Mouse (Mus musculus) gastrocnemius, adult 8-10 months (tissue): ENCODE results near the gene Mfsd2a. TPM values are rescaled to one million over a fixed set of nuclear protein-coding genes. Genes with fewer than 3 reads are reported as not detected.

Experiments
- DNase-seq, 2 experiments: peaks; one replicate each; pipeline ENCODE4 v3.0.0; 2022; ENCODE audit warnings: low spot score in 2 of 2
- total RNA-seq, 4 experiments: library from RNA; stranded (reverse); gene quantifications; 2 replicates each; pipeline ENCODE4 v1.2.4; 2022

Mfsd2a gene
- total RNA-seq, 4 experiments from 2014 or later, result not detected

DNA sequence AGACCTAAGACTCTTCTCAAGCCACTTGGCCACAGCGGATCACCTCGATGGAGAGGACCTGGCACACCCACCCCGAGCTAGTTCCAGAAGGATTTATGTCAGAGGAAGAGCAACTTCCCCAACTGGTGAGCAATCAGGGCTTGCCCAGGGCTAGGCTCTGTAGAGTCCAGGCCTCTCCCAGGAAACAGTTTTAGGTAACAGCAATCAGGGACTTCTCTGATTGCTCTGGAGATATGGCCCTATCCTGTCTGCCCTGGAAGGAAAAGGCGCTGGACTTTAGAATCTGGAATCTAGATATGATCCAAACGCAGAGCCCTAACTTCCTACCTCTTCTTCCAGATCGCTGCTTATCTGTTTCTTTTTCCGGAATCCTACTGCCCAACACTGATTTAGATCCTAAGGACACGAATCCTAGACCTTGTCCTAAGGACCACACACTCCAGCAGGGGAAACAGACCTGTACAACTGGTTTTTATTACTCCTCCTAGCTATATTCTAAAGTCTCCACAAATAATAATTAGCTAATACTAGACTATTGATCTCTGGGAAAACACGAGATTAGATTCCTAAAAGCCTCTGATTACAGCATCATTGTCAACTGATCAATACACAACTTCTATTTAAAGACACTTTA is 25.4 kb downstream of the Mfsd2a start:
- no peak for DNase-seq

DNA sequence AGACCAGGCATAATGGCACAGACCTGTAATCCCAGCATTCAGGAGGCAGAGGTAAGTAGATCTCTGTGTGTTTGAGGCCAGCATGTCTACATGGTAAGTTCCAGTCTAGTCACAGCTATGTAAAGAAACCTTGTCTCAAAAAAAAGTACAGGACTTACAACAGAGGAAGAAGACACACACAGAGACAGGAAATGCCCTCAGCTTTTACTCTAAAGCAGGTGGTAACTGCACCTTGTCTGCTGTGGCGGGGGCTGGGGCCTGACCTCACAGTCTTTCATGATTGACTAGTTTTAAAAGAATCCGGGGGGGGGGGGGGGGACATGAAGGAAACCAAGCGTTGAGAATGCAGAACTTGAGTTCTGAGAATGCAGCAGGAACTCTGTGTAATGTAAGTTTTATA is 27.1 kb downstream of the Mfsd2a start:
- no peak for DNase-seq

DNA sequence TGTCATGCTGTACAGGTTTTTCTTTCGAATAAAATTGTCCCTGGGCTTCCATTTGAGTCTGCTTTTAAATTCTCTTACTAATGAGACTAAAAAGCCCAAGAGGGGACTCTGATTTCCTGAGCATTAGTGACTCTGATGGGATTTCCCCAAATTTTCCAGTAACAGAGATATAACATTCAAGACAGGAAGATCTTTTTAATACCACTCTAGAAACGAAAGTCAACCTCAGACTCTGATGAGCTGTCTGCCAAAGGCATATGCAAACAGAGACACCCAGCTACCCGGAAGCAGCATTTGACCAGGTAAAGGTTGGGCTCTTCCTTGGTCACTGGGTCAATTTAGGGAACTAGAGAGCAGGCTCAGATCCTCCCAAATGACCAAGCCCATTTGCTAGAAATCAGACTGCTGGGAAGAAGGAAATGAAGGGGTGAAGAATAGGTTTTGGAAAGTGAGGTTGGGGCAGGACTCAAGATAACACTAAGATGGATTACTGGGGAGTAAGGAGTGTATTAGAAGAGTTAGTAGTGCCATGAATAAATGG is 27.9 kb downstream of the Mfsd2a start:
- no peak for DNase-seq

DNA sequence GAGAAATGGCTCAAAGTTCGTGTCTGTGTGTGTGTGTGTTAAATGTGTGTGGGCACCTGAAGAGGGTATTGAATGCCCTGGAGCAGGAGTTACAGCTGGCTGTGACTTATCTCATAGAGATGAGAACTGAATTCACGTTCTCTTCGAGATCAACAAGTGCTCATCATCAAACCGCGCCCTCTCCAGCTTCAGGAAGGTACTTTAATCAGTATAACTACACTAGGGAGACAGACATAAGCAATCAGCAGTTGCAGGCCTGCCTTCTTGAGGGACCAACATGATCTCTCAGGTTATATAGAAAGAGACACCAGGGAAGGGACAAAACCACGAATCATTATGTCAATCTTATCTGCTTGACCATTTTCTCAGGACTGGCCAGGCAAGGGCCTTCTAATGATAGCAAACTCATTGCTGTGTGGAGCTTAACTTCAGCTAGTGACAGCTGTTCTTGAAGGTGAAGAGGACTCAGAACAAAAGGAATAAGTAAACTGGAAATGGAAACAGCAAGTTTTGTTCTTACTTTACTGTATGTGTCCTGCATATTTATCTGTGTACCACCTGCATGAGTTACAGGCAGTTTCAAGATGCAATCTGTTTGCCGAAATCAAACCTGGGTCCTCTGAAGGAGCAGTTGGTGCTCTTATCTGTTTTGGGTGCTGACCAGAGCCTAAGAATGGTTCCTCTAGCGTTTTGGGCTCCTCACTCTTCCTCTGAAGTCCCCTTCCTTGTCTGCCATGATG is 28.6 kb downstream of the Mfsd2a start:
- DNase-seq, result no peak

DNA sequence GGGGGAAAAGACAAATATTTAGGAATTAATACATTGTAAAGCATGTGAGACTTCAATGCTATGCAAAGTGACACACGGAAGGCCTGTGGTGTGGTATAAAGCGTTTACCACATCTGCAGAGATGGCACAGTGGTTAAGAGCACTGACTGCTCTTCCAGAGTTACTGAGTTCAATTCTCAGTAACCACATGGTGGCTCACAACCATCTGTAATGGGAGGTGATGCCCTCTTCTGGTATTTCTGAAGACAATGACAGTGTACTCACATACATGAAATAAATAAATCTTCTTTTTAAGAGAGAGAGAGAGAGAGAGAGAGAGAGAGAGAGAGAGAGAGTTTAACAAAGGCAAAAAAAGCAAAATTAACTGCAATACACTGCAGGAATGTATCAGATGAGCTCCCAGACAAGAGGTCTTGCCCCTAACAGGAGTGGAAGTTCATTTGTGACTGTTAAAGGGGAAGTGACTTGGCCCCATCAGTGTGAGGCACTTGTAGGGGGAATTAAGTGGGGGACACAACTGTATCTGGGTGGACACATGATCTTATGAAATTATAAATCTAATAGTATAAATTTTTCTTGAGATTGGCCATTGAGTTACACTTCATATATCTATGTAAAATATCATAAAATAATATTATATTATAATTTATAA is 29.9 kb downstream of the Mfsd2a start:
- DNase-seq, result no peak

DNA sequence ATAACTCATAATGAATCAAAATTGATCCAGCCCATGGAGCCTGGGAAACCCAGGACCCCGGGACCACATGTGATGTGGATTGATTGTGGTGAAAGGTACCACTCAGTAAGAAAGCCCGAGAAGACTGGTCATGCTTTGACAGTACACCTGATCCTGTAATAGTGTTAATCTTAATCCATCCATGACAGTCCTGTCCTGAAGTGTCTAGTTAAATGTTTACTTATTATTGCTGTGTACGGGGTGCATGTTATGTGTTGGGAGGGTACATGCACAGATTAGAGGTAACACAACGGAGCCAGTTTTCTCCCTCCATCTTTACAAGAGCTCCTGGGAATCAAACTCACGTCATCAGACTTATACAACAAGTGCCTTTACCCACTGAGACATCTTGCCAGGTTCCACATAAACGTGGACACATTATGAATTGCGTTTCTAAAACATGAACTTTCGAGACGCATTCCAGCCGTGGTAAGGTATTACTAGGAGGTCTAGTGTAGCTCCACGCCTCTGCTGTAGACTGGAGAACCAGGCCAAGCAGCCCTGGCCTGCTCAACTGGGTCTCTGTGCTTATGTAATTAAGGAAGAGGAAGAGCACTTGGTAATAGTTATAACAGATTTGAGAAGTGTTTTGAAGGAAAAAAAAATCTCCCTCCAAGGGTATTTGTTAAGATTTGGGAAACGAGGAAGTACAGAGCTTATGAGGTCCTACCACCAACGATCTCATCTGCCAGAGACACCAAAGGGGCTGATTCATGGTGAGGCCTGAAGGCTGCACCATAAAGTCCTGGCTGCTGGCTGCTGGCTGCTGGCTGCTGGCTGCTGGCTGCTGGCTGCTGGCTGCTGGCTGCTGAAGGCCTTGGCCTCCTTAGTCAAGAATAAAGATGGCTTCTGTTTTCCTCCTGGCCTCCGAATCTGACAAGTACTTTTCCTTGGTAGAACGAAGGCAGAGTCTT is 37.3 kb downstream of the Mfsd2a start:
- DNase-seq, result peak in 1 of 2 experiments; percentile 28

DNA sequence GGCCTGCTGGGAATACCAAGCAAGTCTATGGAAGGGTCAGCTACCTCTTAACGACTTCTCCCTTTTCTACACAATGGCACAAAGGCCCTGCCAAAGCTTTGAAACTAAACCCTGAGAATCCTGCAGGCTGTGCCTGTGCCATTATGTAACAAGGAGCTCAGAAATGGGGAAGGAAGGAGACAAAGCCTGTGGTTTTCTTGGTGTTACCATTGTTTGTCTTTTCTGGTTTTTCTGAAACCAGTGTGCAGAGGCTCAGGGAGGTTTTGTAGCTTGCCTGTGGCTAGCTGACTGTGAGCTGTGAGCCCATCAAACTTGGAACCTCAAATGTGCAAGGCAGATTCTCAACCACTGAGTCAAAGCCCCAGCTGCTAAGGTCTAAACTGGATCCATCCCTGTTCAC is 38.1 kb downstream of the Mfsd2a start:
- no peak for DNase-seq

DNA sequence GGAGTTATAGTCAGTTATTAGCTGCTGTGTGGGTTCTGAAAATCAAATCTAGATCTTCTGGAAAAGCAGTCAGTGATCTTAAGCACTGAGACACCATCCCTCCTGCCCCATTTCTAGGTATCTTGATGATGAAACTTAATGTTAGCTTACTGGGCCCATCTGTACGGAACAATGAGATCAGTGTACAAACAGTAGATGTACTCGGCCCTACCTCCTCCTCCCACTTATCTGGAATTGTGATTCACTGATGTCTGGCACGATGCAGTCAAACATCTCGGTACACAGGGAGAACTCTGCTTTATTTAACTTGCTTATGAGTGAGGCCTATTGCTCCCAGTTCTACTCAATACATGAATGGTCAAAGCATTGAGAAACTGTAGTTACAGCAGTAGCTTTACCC is 45.0 kb downstream of the Mfsd2a start:
- no peak for DNase-seq

DNA sequence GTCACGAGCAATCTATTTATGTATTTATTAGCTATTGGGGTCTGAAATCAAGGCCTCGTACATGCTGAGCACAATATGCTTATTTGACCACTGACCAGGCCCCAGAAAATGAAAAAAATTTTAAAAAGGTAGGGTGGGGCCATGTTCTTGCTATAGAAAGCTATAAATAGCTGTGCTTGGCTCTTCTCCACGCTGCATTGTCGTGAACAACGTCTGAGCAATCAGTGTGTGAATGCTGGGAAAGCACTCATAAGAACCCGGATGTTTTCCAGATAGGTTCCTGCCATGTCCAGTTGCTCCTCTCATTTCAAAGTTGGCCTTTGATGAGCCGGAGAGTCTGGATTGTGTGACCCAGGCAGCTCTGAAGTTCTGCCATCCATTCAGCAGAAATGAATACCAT is 46.8 kb downstream of the Mfsd2a start:
- no peak for DNase-seq

DNA sequence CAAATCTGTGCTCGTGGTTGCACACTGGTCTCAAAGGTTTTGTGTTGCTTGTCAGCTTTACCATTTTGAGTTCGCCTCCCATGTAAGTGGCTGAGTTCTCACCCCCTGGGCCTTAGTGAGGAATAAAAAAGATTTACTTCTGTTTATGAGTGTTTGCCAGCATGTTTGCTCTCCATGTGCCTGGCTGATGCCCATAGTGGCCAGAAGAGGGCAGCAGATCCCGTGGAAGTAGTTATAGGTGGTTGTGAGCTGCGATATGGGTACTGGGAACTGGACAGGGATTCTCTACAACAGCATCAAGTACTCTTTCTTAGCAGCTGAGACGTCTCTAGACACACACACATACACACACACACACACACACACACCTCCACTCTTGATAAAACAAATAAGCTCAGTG is 48.4 kb downstream of the Mfsd2a start:
- no peak for DNase-seq

DNA sequence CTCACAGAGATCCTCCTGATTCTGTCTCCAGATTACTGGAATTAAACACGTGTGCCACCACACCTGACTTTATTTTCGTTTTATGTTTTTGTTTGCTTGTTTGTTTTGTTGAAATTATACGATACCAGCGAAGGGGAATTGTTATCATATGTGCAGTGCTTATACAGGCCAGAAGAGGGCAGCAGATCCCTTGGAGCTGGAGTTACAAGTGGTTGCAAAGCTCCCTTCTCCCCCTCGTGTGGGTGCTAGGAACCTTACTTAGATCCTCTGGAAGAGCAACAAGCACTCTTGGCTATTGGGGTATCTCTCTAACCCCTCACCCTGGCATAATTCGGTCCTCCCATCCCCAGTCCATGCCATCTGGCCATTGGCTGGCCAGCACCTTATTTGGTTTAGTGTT is 50.4 kb downstream of the Mfsd2a start:
- DNase-seq, result no peak

DNA sequence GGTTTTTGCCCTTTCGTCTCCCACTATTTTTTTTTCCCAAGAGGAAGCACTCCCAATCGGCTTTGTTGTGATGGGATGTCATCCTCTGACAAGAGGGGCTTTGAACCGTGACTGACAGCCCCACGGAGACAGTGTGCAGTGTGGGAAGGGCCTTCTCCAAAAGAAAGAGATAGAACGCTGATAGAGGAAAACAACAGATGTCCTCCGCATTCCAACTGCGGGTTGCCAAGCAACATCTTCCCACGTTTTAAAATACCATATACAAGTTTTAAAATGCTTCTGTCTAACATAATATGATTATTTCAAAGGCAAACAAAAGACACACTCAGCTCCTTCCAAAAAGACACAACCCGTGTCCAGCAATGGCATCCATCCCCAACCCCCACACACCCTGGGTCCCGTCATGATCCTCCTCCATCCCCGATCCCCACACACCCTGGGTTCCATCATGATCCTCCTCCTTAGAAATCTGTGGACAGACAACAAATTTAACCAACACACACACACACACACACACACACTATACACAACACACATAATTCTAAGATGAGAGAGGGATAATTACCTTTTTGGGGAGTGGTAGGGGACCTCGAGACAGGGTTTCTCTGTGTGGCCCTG is 51.3 kb downstream of the Mfsd2a start:
- DNase-seq, result no peak

DNA sequence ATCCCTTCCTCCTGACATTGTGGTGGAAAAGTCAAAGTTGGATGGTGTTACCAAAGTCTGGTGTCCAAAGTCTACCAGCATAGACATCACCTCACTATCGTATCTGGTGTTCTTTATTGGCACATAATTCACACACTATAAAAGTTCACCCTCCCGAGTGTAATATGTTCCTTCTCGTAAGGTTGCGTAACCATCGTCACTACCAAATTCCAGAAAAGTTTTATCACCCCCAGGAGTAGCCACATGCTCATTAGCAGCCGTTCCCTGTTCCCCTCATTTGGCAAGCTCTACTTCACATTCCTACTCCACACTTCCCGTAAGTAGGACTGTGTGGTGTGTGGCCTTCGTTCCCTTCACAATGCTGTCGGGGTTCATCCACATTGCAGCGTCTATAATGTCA is 55.6 kb downstream of the Mfsd2a start:
- DNase-seq, result no peak

DNA sequence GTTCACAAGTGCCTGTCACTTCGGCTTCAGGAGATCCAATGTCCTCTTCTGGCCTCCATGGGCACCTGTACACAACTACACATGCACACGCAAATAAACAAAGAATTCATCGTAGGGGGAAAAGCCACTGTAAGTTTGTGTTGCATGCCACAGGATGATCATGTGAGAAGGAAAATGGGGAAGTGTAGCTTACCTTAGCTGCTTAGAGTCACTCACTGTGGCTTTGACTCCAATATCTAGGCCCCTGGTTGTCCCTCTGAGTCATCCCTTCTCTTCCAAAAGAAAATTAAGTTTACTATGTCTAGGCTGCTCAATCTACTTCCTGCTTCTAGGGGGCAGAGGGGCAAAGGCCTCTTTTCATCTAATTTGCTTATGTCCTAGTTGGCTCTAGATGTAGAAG is 57.3 kb downstream of the Mfsd2a start:
- no peak for DNase-seq

DNA sequence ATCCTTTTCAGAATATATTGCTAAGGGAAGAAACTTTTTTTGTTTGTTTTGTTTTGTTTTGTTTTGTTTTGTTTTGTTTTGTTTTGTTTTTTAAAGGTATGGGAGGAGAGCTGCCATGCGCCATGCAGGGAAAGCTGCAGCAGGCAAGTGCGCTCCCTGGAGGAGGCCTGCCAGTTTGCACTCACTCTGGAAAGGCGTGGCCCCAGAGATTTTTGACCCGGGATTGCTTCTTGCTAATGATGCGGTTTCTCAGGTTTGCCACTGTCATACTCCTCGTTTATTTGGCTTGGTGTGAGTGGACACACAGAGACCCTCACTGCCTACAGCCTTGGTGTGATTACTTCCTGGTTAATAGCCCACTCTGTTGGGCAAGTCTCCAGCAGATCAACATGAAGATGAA is 58.8 kb downstream of the Mfsd2a start:
- no peak for DNase-seq

DNA sequence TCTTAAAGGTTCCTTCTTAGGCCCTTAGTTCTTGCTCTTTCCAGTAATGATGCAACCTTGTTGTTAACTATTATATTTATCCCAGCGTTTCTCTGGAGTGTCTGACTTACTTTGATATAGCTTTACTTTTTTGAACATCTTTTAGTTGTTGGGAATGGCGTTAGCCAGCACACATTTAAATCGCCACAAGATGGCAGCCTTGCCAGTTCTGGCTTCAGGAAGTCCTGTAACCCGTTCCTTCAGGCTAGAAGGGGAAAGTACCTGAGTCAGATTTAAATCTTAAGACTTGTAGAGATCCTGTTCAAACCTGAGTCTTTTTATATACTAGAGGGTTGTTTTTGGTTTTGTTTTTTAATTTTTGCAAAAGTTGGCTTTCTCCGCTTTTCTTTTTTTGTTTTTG is 62.7 kb downstream of the Mfsd2a start:
- peak; percentile 22 to 31 for DNase-seq

DNA sequence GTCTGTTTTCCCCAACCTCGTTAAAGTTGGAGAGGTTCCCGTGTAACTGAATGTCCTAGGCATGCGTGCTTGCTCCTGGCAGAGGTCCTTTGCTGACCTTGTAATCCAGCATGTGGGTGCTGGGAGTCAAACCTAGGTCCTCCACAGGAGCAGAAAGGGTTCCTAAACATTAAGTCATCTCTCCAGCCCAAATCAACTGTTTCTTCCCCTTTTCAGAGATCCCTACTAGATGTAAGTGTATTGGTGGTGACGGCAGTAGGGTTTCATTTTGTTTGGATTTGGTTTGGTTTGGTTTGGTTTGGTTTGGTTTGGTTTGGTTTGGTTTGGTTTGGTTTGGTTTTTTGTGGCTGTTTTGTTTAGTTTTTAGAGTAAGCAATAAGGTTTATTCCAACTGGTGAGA is 63.2 kb downstream of the Mfsd2a start:
- DNase-seq, result no peak
